33 mouse cellular contexts compared by ENCODE assay signal in the genomic region with DNA sequence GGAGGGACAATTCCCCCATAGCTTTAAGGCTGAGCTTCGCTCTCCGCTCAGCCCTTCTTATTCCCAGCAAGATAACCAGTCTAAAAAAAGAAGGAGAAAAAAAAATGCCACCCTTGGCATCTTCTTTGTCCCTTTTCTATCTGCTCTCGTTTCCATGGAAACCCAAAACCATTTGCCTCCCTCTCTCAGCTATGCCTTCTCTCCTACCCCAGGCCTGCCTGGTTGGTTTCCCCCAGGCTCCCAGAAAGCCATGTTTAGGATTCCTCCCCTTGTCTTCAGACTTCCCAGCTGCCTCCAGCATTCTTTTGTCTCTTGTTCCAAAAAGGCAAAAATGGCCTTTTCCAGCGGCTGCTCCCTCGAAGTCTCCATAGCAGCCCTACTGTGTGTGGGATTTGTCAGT. TPM values are rescaled to one million over a fixed set of nuclear protein-coding genes. Genes with fewer than 3 reads are reported as not detected.
DNase-seq lines count a peak whose midpoint lies in the region; ATAC-seq and TF ChIP-seq lines count a peak whose summit lies in the region.
"Had no signal": no experiment of that assay in that cellular context is flagged by ENCODE, and none has a peak within 500 bp of the region (broad histone marks: within the 10 kb centered on the region; RNA-seq: fewer than 3 reads in every experiment).

No protein-coding gene starts in this region.

- no peak; the same call in 1 of the 2 replicates for ATAC-seq in midbrain, embryonic 15.5 days (replicated peaks)
- ATAC-seq in midbrain, embryonic 13.5 days: no peak
- ATAC-seq in midbrain, postnatal 0 days (ENCODE audit: low FRiP score): no peak
- ATAC-seq: activated CD4-positive, CD25-positive, alpha-beta regulatory T cell, adult 4 months; inflammation-experienced regulatory T-cells, adult 6 months had no signal

- peak in 1 of 2 experiments; percentile 33 for DNase-seq in layer of hippocampus, adult 2 months (ENCODE audit: low spot score in 2 of 2)
- no peak for DNase-seq in layer of hippocampus, adult 9-10 months (ENCODE audit: low spot score)
- peak; percentile 78 for DNase-seq in brain, adult 2 months (ENCODE audit: low read depth, low spot score)
- DNase-seq in midbrain, postnatal 0 days (ENCODE audit: low spot score): peak; percentile 47
- no peak for DNase-seq in thymus, postnatal 4 days
- DNase-seq: adrenal gland, adult 8-10 months; cerebellum, adult 8-10 months; cerebellum, postnatal 36 days; embryo, embryonic 11 days; gastrocnemius, postnatal 25 days; heart, adult 18-20 months; heart, postnatal 10 days; kidney, adult 18-20 months; kidney, postnatal 4 days; liver; lung, postnatal 4 days; right cerebral cortex, postnatal 25 days; thymus, adult 18-20 months; thymus, postnatal 36 days had no signal

- WGBS in midbrain, embryonic 15.5 days: 44% methylated on average over 5 of the region's 5 CpGs
- 52% methylated on average over 5 of the region's 5 CpGs for WGBS in midbrain, embryonic 13.5 days
- 31% methylated on average over 5 of the region's 5 CpGs for WGBS in midbrain, postnatal 0 days

- H3K4me3 ChIP-seq in layer of hippocampus, adult 2 months: no peak overlapping the region
- no peak overlapping the region for H3K4me3 ChIP-seq in midbrain, embryonic 15.5 days
- no peak overlapping the region for H3K4me3 ChIP-seq in midbrain, embryonic 13.5 days (replicated peaks)
- H3K4me3 ChIP-seq in midbrain, postnatal 0 days (ENCODE audit: low read depth, low read length): no peak overlapping the region
- H3K4me3 ChIP-seq: embryonic facial prominence, embryonic 13.5 days; erythroblast, embryonic 14.5 days; forebrain, embryonic 12.5 days; heart, embryonic 12.5 days; hindbrain, embryonic 10.5 days; limb, embryonic 10.5 days; liver, embryonic 15.5 days; myocyte had no signal

- H3K27ac ChIP-seq in layer of hippocampus, adult 2 months: peak overlapping the region; percentile 43; the same call in 1 of the 2 replicates
- H3K27ac ChIP-seq in midbrain, embryonic 15.5 days: peak overlapping the region; percentile 31; the same call in 1 of the 2 replicates
- H3K27ac ChIP-seq in midbrain, embryonic 13.5 days: no peak overlapping the region
- H3K27ac ChIP-seq in midbrain, postnatal 0 days (ENCODE audit: low read depth, low read length): peak overlapping the region; percentile 67
- H3K27ac ChIP-seq: embryonic facial prominence, embryonic 13.5 days; forebrain, embryonic 12.5 days; hindbrain, embryonic 10.5 days; limb, embryonic 10.5 days; liver, embryonic 15.5 days had no signal

- TF ChIP-seq CTCF in layer of hippocampus, adult 2 months (conservative IDR thresholded peaks at IDR 0.05): no peak
- no peak for TF ChIP-seq CTCF in midbrain, postnatal 0 days (IDR thresholded peaks at IDR 0.05)

- H3K36me3 ChIP-seq in midbrain, embryonic 15.5 days (replicated peaks): no peaks in the 10 kb centered on the region
- no peaks in the 10 kb centered on the region for H3K36me3 ChIP-seq in midbrain, embryonic 13.5 days
- no peaks in the 10 kb centered on the region for H3K36me3 ChIP-seq in midbrain, postnatal 0 days (ENCODE audit: insufficient read depth, low read length)
- H3K36me3 ChIP-seq: embryonic facial prominence, embryonic 13.5 days; forebrain, embryonic 12.5 days; heart, embryonic 12.5 days; hindbrain, embryonic 10.5 days; limb, embryonic 10.5 days; liver, embryonic 15.5 days had no signal

- H3K4me2 ChIP-seq in midbrain, embryonic 15.5 days: no peak overlapping the region
- H3K4me2 ChIP-seq in midbrain, embryonic 13.5 days (replicated peaks): no peak overlapping the region
- H3K4me2 ChIP-seq in midbrain, postnatal 0 days (ENCODE audit: low read depth, low read length, poor library complexity, severe bottlenecking): no peak overlapping the region
- H3K4me2 ChIP-seq: embryonic facial prominence, embryonic 13.5 days; forebrain, embryonic 12.5 days; heart, embryonic 12.5 days; liver, embryonic 15.5 days had no signal

- no peaks in the 10 kb centered on the region for H3K9me3 ChIP-seq in midbrain, embryonic 15.5 days
- H3K9me3 ChIP-seq in midbrain, embryonic 13.5 days: peaks cover 13% of the 10 kb centered on the region
- no peaks in the 10 kb centered on the region for H3K9me3 ChIP-seq in midbrain, postnatal 0 days (ENCODE audit: low read length)
- H3K9me3 ChIP-seq: limb, embryonic 10.5 days; liver, embryonic 15.5 days had no signal

- H3K27me3 ChIP-seq in midbrain, embryonic 15.5 days (replicated peaks): no peaks in the 10 kb centered on the region
- no peaks in the 10 kb centered on the region for H3K27me3 ChIP-seq in midbrain, embryonic 13.5 days
- no peaks in the 10 kb centered on the region for H3K27me3 ChIP-seq in midbrain, postnatal 0 days (ENCODE audit: insufficient read depth, low read length)
- H3K27me3 ChIP-seq: embryonic facial prominence, embryonic 13.5 days; forebrain, embryonic 12.5 days; liver, embryonic 15.5 days had no signal

- no peak overlapping the region for H3K9ac ChIP-seq in midbrain, embryonic 15.5 days
- no peak overlapping the region for H3K9ac ChIP-seq in midbrain, embryonic 13.5 days (replicated peaks)
- no peak overlapping the region for H3K9ac ChIP-seq in midbrain, postnatal 0 days (replicated peaks; ENCODE audit: low read length, poor library complexity, severe bottlenecking)
- H3K9ac ChIP-seq: embryonic facial prominence, embryonic 13.5 days; forebrain, embryonic 12.5 days; heart, embryonic 12.5 days; liver, embryonic 15.5 days had no signal

- H3K4me1 ChIP-seq in midbrain, embryonic 15.5 days: peaks cover 14% of the 10 kb centered on the region; the same call in 1 of the 2 replicates
- H3K4me1 ChIP-seq in midbrain, embryonic 13.5 days (replicated peaks): peaks cover 5% of the 10 kb centered on the region
- 0 out of 2 replicates have a peak, but pooled peaks cover 7% of the 10 kb centered on the region for H3K4me1 ChIP-seq in midbrain, postnatal 0 days (ENCODE audit: insufficient read depth, low read length)
- H3K4me1 ChIP-seq: heart, embryonic 12.5 days; liver, embryonic 15.5 days had no signal

RNA-seq across cellular contexts. Expression of gene D430019H16Rik, which starts 49.9 kb away (rescaled TPM):
- 100 to 1,000 TPM; 115 to 116 TPM for total RNA-seq in layer of hippocampus, adult 2 months (2021)
- 15.3 and 15.5 TPM in 2 replicates for polyA plus RNA-seq in midbrain, embryonic 15.5 days (2015; fragmentation: Nextera tagmentation; extraction: Ambion mirVana)
- 12.6 and 13.2 TPM in 2 replicates for polyA plus RNA-seq in midbrain, embryonic 13.5 days (2015; fragmentation: Nextera tagmentation; extraction: Ambion mirVana)
- total RNA-seq in midbrain, postnatal 0 days (2014; rRNA removed): 176 and 186 TPM in 2 replicates
- polyA plus RNA-seq in midbrain, postnatal 0 days (2015; fragmentation: Nextera tagmentation; extraction: Ambion mirVana): 10.9 and 13.1 TPM in 2 replicates
- total RNA-seq: MEL had no signal
- polyA plus RNA-seq: C2C12; erythroblast, embryonic 14.5 days had no signal

Comparison
In these comparisons a context has a peak if more than half of its experiments do, and no peak if none do; other contexts are left out.
1. DNase-seq: peak in brain, adult 2 months (single experiment) and midbrain, postnatal 0 days (single experiment); none in layer of hippocampus, adult 9-10 months (single experiment) and thymus, postnatal 4 days (single experiment).